Mouse (Mus musculus) left cerebral cortex, adult 11 months (tissue): ENCODE measurements around the gene Qk.

ENCODE experiments used
- DNase-seq: peaks from one replicate; pipeline ENCODE4 v3.0.0; 2022; ENCODE audit warnings: low spot score

Gene Qk

GRCm38 (mm10) chr17:10240081-10240480 lies 79.6 kb downstream of the Qk start:
- DNase-seq = no peak

- no peak for DNase-seq
These were observed 83.1 kb downstream of the Qk start for GRCm38 (mm10) chr17:10236595-10236994.

GRCm38 (mm10) chr17:10232406-10232805 lies 87.2 kb downstream of the Qk start:
- DNase-seq = no peak

- no peak for DNase-seq
These were observed 91.7 kb downstream of the Qk start for GRCm38 (mm10) chr17:10227798-10228538.

- no peak for DNase-seq
These were observed 103.5 kb downstream of the Qk start for GRCm38 (mm10) chr17:10216164-10216563.

GRCm38 (mm10) chr17:10209154-10209777 lies 110.4 kb downstream of the Qk start:
- DNase-seq = no peak

- DNase-seq = no peak
These were observed 121.0 kb downstream of the Qk start for GRCm38 (mm10) chr17:10198662-10199061.

GRCm38 (mm10) chr17:10198231-10198630 lies 121.4 kb downstream of the Qk start:
- no peak for DNase-seq

GRCm38 (mm10) chr17:10195703-10196102 lies 124.0 kb downstream of the Qk start:
- DNase-seq = no peak

GRCm38 (mm10) chr17:10190857-10191256 lies 128.8 kb downstream of the Qk start:
- DNase-seq = no peak

GRCm38 (mm10) chr17:10188481-10188880 lies 131.2 kb downstream of the Qk start:
- DNase-seq = no peak

GRCm38 (mm10) chr17:10187431-10188020 lies 132.1 kb downstream of the Qk start:
- DNase-seq = no peak

- DNase-seq = no peak
These were observed 137.9 kb downstream of the Qk start for GRCm38 (mm10) chr17:10181761-10182160.

- DNase-seq = no peak
These were observed 142.6 kb downstream of the Qk start for GRCm38 (mm10) chr17:10177096-10177495.

- no peak for DNase-seq
These were observed 158.4 kb downstream of the Qk start for GRCm38 (mm10) chr17:10161258-10161657.

- DNase-seq = no peak
These were observed 159.2 kb downstream of the Qk start for GRCm38 (mm10) chr17:10160415-10160814.

- no peak for DNase-seq
These were observed 166.7 kb downstream of the Qk start for GRCm38 (mm10) chr17:10152808-10153413.
